Mouse (Mus musculus) right cerebral cortex, postnatal 36 days (tissue): ENCODE measurements around the gene Gm5294.

Experiments used
- DNase-seq, 2 experiments: peaks; one replicate each; pipeline ENCODE4 v3.0.0; 2022; ENCODE audit warnings: low spot score in 2 of 2, mixed read lengths in 1 of 2

The Gm5294 gene

GRCm38 (mm10) chr5:138819780-138820179 is at the start of gene Gm5294:
Gm5294 (plus strand) TSS chr5:138820080.
- DNase-seq: no peak

GRCm38 (mm10) chr5:138775096-138775495 is 44.8 kb upstream of the Gm5294 start:
- no peak for DNase-seq

- no peak for DNase-seq
Measured at GRCm38 (mm10) chr5:138776346-138776745, 43.5 kb upstream of the Gm5294 start.

- peak in 1 of 2 experiments; percentile 17 for DNase-seq
Measured at GRCm38 (mm10) chr5:138778731-138779463, 41.0 kb upstream of the Gm5294 start.

- DNase-seq: no peak
Measured at GRCm38 (mm10) chr5:138779655-138780054, 40.2 kb upstream of the Gm5294 start.

GRCm38 (mm10) chr5:138782697-138783096 is 37.2 kb upstream of the Gm5294 start:
- no peak for DNase-seq

- DNase-seq: no peak
Measured at GRCm38 (mm10) chr5:138783181-138783580, 36.7 kb upstream of the Gm5294 start.

GRCm38 (mm10) chr5:138785986-138786515 is 33.8 kb upstream of the Gm5294 start:
- DNase-seq: no peak

- DNase-seq: no peak
Measured at GRCm38 (mm10) chr5:138787648-138788047, 32.2 kb upstream of the Gm5294 start.

GRCm38 (mm10) chr5:138788481-138789211 is 31.2 kb upstream of the Gm5294 start:
- DNase-seq: no peak

- no peak for DNase-seq
Measured at GRCm38 (mm10) chr5:138790954-138791480, 28.9 kb upstream of the Gm5294 start.

GRCm38 (mm10) chr5:138801588-138802116 is 18.2 kb upstream of the Gm5294 start:
- no peak for DNase-seq

- no peak for DNase-seq
Measured at GRCm38 (mm10) chr5:138804286-138804685, 15.6 kb upstream of the Gm5294 start.

GRCm38 (mm10) chr5:138809767-138810166 is 10.1 kb upstream of the Gm5294 start:
- no peak for DNase-seq

GRCm38 (mm10) chr5:138820717-138821332 is 945 bp downstream of the Gm5294 start:
- no peak for DNase-seq

GRCm38 (mm10) chr5:138825090-138825489 is 5.2 kb downstream of the Gm5294 start:
- no peak for DNase-seq

GRCm38 (mm10) chr5:138833406-138833805 is 13.5 kb downstream of the Gm5294 start:
- no peak for DNase-seq

GRCm38 (mm10) chr5:138834910-138835309 is 15.0 kb downstream of the Gm5294 start:
- DNase-seq: no peak

GRCm38 (mm10) chr5:138840981-138841380 is 21.1 kb downstream of the Gm5294 start:
- no peak for DNase-seq

GRCm38 (mm10) chr5:138843168-138843824 is 23.4 kb downstream of the Gm5294 start:
- DNase-seq: no peak

- DNase-seq: no peak
Measured at GRCm38 (mm10) chr5:138846506-138846905, 26.6 kb downstream of the Gm5294 start.
